In the genomic region with DNA sequence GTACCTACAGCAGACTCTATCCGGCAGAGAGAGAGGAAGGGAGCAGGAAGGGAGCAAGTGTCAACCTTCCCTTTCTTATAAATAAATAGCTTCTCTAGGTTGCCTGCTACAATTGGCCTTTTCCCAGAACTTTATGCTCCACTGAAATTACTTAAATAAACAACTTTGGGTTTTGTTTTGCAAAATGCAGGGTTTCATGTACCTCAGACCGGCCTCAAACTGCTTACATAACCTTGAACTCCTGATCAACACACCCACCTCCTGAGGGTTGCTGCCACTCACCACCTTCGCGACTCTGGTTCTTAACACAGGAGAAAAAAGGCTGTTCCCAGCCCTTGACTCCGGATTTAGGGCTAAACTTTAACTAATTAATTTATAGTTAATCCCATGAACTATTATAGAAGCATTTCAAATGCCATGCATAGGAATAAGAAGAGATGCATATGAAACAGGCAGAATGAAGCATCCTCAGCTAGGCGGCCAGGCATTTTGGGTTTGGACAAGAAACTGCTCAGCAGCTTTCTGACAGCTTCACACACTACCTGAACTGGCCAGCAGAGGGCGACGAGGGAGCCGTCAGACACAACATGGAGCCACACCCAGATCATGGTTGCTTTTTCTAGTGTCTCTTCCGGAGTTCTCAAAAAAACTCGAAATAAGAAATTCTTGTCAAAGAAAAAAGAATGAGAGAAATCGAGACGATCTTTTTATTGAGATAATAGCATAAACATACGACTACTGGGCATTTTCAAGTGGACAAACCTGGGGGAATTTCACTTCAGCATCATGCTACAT, we compare ENCODE assay signal across 8 mouse cellular contexts. TPM values are rescaled to one million over a fixed set of nuclear protein-coding genes. Genes with fewer than 3 reads are reported as not detected.
A peak's percentile ranks its signal among the peaks of the same experiment; 100 is the strongest.
DNase-seq lines count a peak whose midpoint lies in the region; ATAC-seq and TF ChIP-seq lines count a peak whose summit lies in the region.

No protein-coding gene starts in this region.

- H3K36me3 ChIP-seq in intestine, postnatal 0 days (ENCODE audit: control insufficient read depth, insufficient read depth) = no peaks in the 10 kb centered on the region
- H3K36me3 ChIP-seq in limb, embryonic 11.5 days (ENCODE audit: control insufficient read depth, insufficient read depth, low read length) = no peaks in the 10 kb centered on the region
- no peaks in the 10 kb centered on the region for H3K36me3 ChIP-seq in midbrain, embryonic 12.5 days

- H3K9ac ChIP-seq in intestine, postnatal 0 days (ENCODE audit: low read depth, low read length) = no peak overlapping the region
- no peak overlapping the region for H3K9ac ChIP-seq in limb, embryonic 11.5 days (ENCODE audit: low read length)
- no peak overlapping the region for H3K9ac ChIP-seq in midbrain, embryonic 12.5 days (replicated peaks)

- H3K4me3 ChIP-seq in intestine, postnatal 0 days (ENCODE audit: low read depth, low read length) = no peak overlapping the region
- H3K4me3 ChIP-seq in limb, embryonic 11.5 days (ENCODE audit: low read depth, low read length) = no peak overlapping the region
- H3K4me3 ChIP-seq in midbrain, embryonic 12.5 days = no peak overlapping the region

- H3K9me3 ChIP-seq in intestine, postnatal 0 days (ENCODE audit: control insufficient read depth) = no peaks in the 10 kb centered on the region
- no peaks in the 10 kb centered on the region for H3K9me3 ChIP-seq in limb, embryonic 11.5 days (ENCODE audit: control insufficient read depth, low read length)
- H3K9me3 ChIP-seq in midbrain, embryonic 12.5 days = peaks cover 9% of the 10 kb centered on the region; the same call in 1 of the 2 replicates

- H3K4me2 ChIP-seq in intestine, postnatal 0 days (replicated peaks; ENCODE audit: low read depth) = no peak overlapping the region
- no peak overlapping the region for H3K4me2 ChIP-seq in limb, embryonic 11.5 days (ENCODE audit: low read depth, severe bottlenecking)
- H3K4me2 ChIP-seq in midbrain, embryonic 12.5 days (replicated peaks) = no peak overlapping the region

- TF ChIP-seq CTCF in intestine, postnatal 0 days (IDR thresholded peaks at IDR 0.05; ENCODE audit: low read depth) = peak; percentile 90

- peaks cover 15% of the 10 kb centered on the region; the same call in 1 of the 2 replicates for H3K4me1 ChIP-seq in intestine, postnatal 0 days (replicated peaks; ENCODE audit: control insufficient read depth, insufficient read depth, low read length)
- H3K4me1 ChIP-seq in limb, embryonic 11.5 days (ENCODE audit: control insufficient read depth, insufficient read depth, low read length) = peaks cover 5% of the 10 kb centered on the region; the same call in 1 of the 2 replicates
- H3K4me1 ChIP-seq in midbrain, embryonic 12.5 days = peaks cover 25% of the 10 kb centered on the region

- 60% methylated on average over 14 of the region's 14 CpGs for WGBS in intestine, postnatal 0 days
- 67% methylated on average over 14 of the region's 14 CpGs for WGBS in limb, embryonic 11.5 days
- WGBS in midbrain, embryonic 12.5 days = 50% methylated on average over 14 of the region's 14 CpGs

- H3K27me3 ChIP-seq in intestine, postnatal 0 days (replicated peaks; ENCODE audit: control insufficient read depth, insufficient read depth, low read length) = no peaks in the 10 kb centered on the region
- H3K27me3 ChIP-seq in limb, embryonic 11.5 days (ENCODE audit: control insufficient read depth, insufficient read depth, low read length) = no peaks in the 10 kb centered on the region
- H3K27me3 ChIP-seq in midbrain, embryonic 12.5 days = no peaks in the 10 kb centered on the region

- peak overlapping the region; percentile 88 for H3K27ac ChIP-seq in intestine, postnatal 0 days (ENCODE audit: low read depth, low read length)
- peak overlapping the region; percentile 98 for H3K27ac ChIP-seq in limb, embryonic 11.5 days (replicated peaks; ENCODE audit: low read depth, low read length)
- H3K27ac ChIP-seq in midbrain, embryonic 12.5 days (replicated peaks) = peak overlapping the region; percentile 98

- peak; percentile 87 for DNase-seq in adrenal gland, adult 2 months
- DNase-seq in embryo, embryonic 11 days = peak; percentile 76
- peak; percentile 77 for DNase-seq in gastrocnemius, postnatal 25 days
- DNase-seq in limb, embryonic 11.5 days (ENCODE audit: low spot score) = peak; percentile 78
- DNase-seq in skeletal muscle tissue, adult 2 months (ENCODE audit: low read depth, low spot score) = peak; percentile 81
- peak; percentile 57 for DNase-seq in yolk sac, embryonic 10.5 days (ENCODE audit: low spot score)

- ATAC-seq in intestine, postnatal 0 days = no peak
- no peak for ATAC-seq in limb, embryonic 11.5 days (ENCODE audit: insufficient number of reproducible peaks, low FRiP score, low TSS enrichment, low read depth)
- ATAC-seq in midbrain, embryonic 12.5 days (ENCODE audit: low FRiP score, low read depth) = no peak

RNA-seq across cellular contexts. Expression of gene Atf7ip, which starts 38.8 kb away (rescaled TPM):
- total RNA-seq in adrenal gland, adult 2 months (2021) = 10 to 100 TPM; 60.9 to 62.4 TPM
- 16.4 and 21.6 TPM in 2 replicates for polyA plus RNA-seq in adrenal gland, adult 2 months (2012; rRNA removed)
- total RNA-seq in gastrocnemius, postnatal 25 days (2021) = 10 to 100 TPM; 38.2 to 43.5 TPM
- polyA plus RNA-seq in intestine, postnatal 0 days (2015; fragmentation: Nextera tagmentation; extraction: Ambion mirVana) = 8.6 and 9.4 TPM in 2 replicates
- polyA plus RNA-seq in limb, embryonic 11.5 days (2014; fragmentation: Nextera tagmentation; extraction: Ambion mirVana) = 49.8 and 60.1 TPM in 2 replicates
- polyA plus RNA-seq in midbrain, embryonic 12.5 days (2016; fragmentation: Nextera tagmentation; extraction: Ambion mirVana) = 61.4 TPM in 2 replicates

RNA-seq across cellular contexts. Expression of gene E330021D16Rik, which starts 51.8 kb away (rescaled TPM):
- total RNA-seq in adrenal gland, adult 2 months (2021) = not detected
- not detected in 2 replicates for polyA plus RNA-seq in adrenal gland, adult 2 months (2012; rRNA removed)
- not detected for total RNA-seq in gastrocnemius, postnatal 25 days (2021)
- not detected in 2 replicates for polyA plus RNA-seq in intestine, postnatal 0 days (2015; fragmentation: Nextera tagmentation; extraction: Ambion mirVana)
- polyA plus RNA-seq in limb, embryonic 11.5 days (2014; fragmentation: Nextera tagmentation; extraction: Ambion mirVana) = not detected in 2 replicates
- not detected in 2 replicates for polyA plus RNA-seq in midbrain, embryonic 12.5 days (2016; fragmentation: Nextera tagmentation; extraction: Ambion mirVana)
